Mouse (Mus musculus): ENCODE measurements at regions not wholly inside any gene's neighbourhood (a gene's known extent, or its start where the extent isn't known, plus 50 kb on each side); places are given as distances from the start of the nearest gene placed in this dataset.

DNA sequence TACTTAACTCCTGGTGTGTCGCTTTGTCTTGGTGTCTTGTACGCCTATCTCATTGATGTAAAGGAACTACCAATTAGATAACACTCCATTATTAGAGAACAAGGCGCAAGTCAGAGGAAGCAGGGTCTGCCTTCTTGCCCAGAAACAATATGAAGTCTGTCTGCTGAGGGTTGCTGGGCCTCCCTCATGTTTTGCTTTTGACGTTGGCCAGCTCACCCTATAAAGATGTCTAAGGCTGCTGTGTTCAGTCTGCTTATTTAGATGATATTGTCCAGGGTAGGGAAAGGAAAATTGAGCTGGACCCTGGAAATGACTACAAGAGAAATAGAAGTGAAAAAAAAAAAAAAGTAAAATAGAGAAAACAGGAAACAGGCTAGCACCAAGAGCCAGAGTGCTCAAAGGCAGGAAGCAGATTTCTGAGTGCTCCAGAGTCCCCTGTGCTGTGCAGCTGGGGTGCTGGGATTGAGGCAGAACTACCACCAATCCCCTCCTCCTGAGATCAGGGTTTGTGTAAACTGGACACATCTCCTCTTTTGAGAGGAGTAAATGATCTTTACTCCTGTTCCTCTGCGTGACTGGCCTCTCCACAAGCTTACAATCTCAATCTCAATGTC is 429.0 kb upstream of the A1bg start:
- TF ChIP-seq CTCF (IDR thresholded peaks at IDR 0.05; ENCODE audit: extremely low read depth, insufficient read depth, low read length) = no peak
- TF ChIP-seq POLR2A (IDR thresholded peaks at IDR 0.05; ENCODE audit: extremely low read depth, insufficient read depth, low read length) = no peak
